Mouse (Mus musculus) heart, adult 2 months (tissue): Measurements from ENCODE around the gene Mllt1. TPM values are rescaled to one million over a fixed set of nuclear protein-coding genes. Genes with fewer than 3 reads are reported as not detected.

Experiments
- DNase-seq, 2 experiments: peaks; one replicate each; pipeline ENCODE4 v3.0.0; 2021
- H3K27ac ChIP-seq: fragments of 200-600 bp; 2 replicates; pipeline ENCODE4 v1.8.1; 2022
- H3K27me3 ChIP-seq: fragments of 200-500 bp; 2 replicates; pipeline ENCODE4 v1.6.1; 2012; ENCODE audit warnings: mild to moderate bottlenecking, low read length, inconsistent platforms, mixed read lengths; ENCODE audit not compliant: control insufficient read depth, insufficient read depth
- H3K36me3 ChIP-seq: fragments of 200-500 bp; 2 replicates; pipeline ENCODE4 v1.6.1; 2012; ENCODE audit warnings: low read length, inconsistent platforms; ENCODE audit not compliant: control insufficient read depth, insufficient read depth
- H3K4me1 ChIP-seq: fragments of 200-500 bp; 2 replicates; pipeline ENCODE4 v1.6.1; 2011; ENCODE audit warnings: low read length; ENCODE audit not compliant: control insufficient read depth, insufficient read depth
- H3K4me3 ChIP-seq: fragments of 200-600 bp; 2 replicates; pipeline ENCODE4 v1.8.1; 2022
- H3K79me2 ChIP-seq: fragments of 200-500 bp; replicated peaks from 2 replicates; pipeline ENCODE4 v1.6.1; 2012; ENCODE audit warnings: mild to moderate bottlenecking, inconsistent platforms, low read length, moderate library complexity, mixed read lengths; ENCODE audit not compliant: control insufficient read depth, insufficient read depth
- H3K9ac ChIP-seq: fragments of 200-500 bp; 2 replicates; pipeline ENCODE4 v1.6.1; 2012; ENCODE audit warnings: low read depth, mild to moderate bottlenecking, control low read depth, inconsistent platforms, low read length, mixed read lengths
- CTCF ChIP-seq: fragments of 200-600 bp; IDR thresholded peaks from 2 replicates; pipeline ENCODE4 v1.8.1; 2022; ENCODE audit warnings: antibody characterized with exemption, mild to moderate bottlenecking, moderate library complexity
- EP300 ChIP-seq: fragments of 200-500 bp; IDR thresholded peaks from 2 replicates; pipeline ENCODE4 v1.6.1; 2011; ENCODE audit warnings: low read depth, low read length, control low read depth; ENCODE audit not compliant: insufficient read depth
- POLR2A ChIP-seq: fragments of 200-500 bp; IDR thresholded peaks from 2 replicates; pipeline ENCODE4 v1.6.1; 2011; ENCODE audit warnings: mild to moderate bottlenecking, low read depth, low read length, control low read depth; ENCODE audit not compliant: insufficient read depth
- WGBS: fragments of 180-500 bp; shearing (Covaris S2); methylation state at CpG from one replicate; pipeline ENCODE4 v1.1.7; 2018; 5-methylcytosine and 5-hydroxymethylcytosine counted together
- intact Hi-C: fragments of 180-260 bp; cut with DNase I; formaldehyde crosslinking; loops from one replicate; pipeline ENCODE4 v1.15.1; 2025
- polyA plus RNA-seq: library from polyadenylated mRNA; depleted of rRNA; stranded (reverse); fragments of >200 nt; gene quantifications from 2 replicates; pipeline ENCODE4 v1.2.3, GENCODE M21; 2012
- total RNA-seq, 2 experiments: library from RNA; stranded (reverse); gene quantifications; 2 replicates each; pipeline ENCODE4 v1.2.3; 2021

Mllt1 gene
- total and polyA plus RNA-seq, 3 experiments = 25.3 to 27.2 (median 27.2) TPM

DNA sequence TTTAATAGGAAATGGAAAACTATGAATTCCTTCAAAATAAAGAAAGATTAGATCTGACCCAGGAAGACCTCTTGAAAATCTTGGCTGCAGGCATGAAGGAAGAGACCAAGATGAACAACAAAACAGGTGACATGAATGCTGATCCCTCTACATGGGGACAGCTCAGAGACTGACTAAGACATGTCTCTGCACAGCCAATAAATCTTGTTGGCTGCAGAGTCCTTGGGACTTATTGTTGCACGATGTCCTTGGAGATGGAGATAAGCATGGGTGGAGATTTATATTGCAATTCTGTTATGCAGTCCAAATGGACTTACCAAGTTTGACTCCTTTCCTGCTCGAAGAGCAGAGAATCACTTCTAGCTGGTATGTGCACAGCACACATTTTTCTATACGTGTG, 34.1 kb upstream of the Mllt1 start:
- DNase-seq = no peak
- Histone ChIP-seq H3K27ac (no peak overlapping the region), H3K36me3 (no peaks in the 10 kb centered on the region), H3K4me3 (no peak overlapping the region), H3K27me3 (no peaks in the 10 kb centered on the region), H3K9ac (no peak overlapping the region), H3K4me1 (no peaks in the 10 kb centered on the region), H3K79me2 (no peaks in the 10 kb centered on the region)
- intact Hi-C loops = no loop called here
- 38% methylated on average over 3 of the region's 3 CpGs for WGBS
- no peak for TF ChIP-seq CTCF
- TF ChIP-seq POLR2A = no peak

DNA sequence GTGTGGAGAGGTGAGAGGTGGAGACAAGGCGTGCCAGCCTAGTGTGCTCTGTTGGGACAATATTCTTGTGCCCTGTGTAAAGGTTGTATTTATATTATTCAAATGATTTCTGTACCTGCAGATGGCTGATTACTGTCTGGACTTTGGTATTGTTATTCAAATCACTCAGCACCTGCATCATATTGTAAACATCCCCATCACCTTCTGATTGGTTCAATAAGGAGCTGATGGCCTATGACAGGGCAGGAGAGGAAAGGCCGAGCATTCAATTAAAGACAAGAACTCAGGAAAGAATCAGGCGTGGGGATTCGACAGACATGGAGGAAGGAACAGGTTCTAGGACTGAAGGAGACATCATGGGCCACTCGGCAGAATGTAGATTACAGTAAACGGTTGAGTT, 28.4 kb upstream of the Mllt1 start:
- H3K4me3 ChIP-seq = no peak overlapping the region
- intact Hi-C loops = no loop called here
- no peaks in the 10 kb centered on the region for H3K4me1 ChIP-seq
- peaks cover 2% of the 10 kb centered on the region; the same call in 1 of the 2 replicates for H3K27me3 ChIP-seq
- DNase-seq = no peak
- H3K79me2 ChIP-seq = no peaks in the 10 kb centered on the region
- no peak overlapping the region for H3K9ac ChIP-seq
- WGBS = 82% methylated on average over 6 of the region's 6 CpGs
- H3K27ac ChIP-seq = no peak overlapping the region
- H3K36me3 ChIP-seq = no peaks in the 10 kb centered on the region
- no peak for TF ChIP-seq CTCF
- no peak for TF ChIP-seq POLR2A
- no peak for TF ChIP-seq EP300

DNA sequence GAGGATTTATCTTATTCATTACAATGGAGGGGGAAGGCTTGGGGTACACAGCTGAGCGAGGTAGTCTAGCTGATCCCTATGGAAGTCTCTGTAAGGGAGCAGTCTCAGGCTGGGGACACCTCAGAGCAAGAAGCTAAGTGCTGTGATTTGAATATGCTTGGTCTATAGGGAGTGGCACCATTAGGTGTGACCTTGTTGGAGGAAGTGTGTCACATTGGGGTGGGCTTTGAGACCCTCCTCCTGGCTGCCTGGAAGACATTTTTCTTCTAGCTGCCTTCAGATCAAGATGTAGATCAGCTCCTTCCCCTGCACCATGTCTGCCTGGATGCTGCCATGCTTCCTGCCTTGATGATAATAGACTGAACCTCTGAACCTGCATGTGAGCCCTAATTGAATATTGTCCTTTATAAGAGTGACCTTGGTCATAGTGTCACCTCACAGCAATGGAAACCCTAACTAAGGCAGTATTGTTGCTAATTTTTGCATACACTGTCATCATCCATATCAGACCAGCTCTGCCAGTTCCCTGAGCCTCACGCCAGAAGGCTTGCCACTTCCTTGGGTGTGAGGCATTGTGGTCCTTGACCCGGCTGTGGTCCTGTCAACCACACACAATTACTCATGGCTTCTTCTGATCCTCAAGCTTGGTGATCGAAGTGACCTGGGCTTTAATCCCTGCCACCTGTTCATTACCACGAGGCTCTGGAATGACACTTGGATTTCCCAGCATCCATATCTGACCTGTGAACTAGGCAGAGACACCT, 27.6 kb upstream of the Mllt1 start:
- no peaks in the 10 kb centered on the region for H3K36me3 ChIP-seq
- TF ChIP-seq CTCF (no peak), EP300 (no peak), POLR2A (no peak)
- 73% methylated on average over 5 of the region's 5 CpGs for WGBS
- H3K4me1 ChIP-seq = no peaks in the 10 kb centered on the region
- H3K4me3 ChIP-seq = no peak overlapping the region
- H3K79me2 ChIP-seq = no peaks in the 10 kb centered on the region
- no peak overlapping the region for H3K27ac ChIP-seq
- H3K27me3 ChIP-seq = peaks cover 2% of the 10 kb centered on the region; the same call in 1 of the 2 replicates
- intact Hi-C loops = no loop called here
- H3K9ac ChIP-seq = no peak overlapping the region
- no peak for DNase-seq

DNA sequence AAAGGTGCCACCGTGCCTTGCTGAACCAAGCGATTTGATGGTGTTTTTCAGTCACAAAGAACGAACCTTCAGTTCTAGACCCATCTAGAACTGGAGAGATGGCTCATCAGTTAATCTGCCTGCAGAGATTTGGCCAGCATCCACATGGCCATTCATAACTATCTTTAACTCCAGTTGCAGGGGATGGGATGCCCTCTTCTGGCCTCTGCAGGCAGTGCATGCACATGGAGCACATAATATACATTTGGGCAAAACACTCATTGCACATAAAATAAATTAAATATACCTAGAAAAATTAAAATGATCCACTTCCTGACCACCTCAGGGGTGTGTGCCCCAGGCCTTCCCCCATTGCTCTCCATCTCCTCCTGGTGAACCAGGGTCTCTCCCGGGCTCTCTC, 26.7 kb upstream of the Mllt1 start:
- no peaks in the 10 kb centered on the region for H3K36me3 ChIP-seq
- no peaks in the 10 kb centered on the region for H3K4me1 ChIP-seq
- DNase-seq = no peak
- intact Hi-C loops = no loop called here
- H3K79me2 ChIP-seq = no peaks in the 10 kb centered on the region
- 94% methylated on average over 4 of the region's 4 CpGs for WGBS
- TF ChIP-seq CTCF (0 out of 2 replicates have a peak, but pooled peaks have one; percentile 12), POLR2A (no peak)
- H3K4me3 ChIP-seq = no peak overlapping the region
- H3K27ac ChIP-seq = no peak overlapping the region
- no peak overlapping the region for H3K9ac ChIP-seq
- H3K27me3 ChIP-seq = peaks cover 2% of the 10 kb centered on the region; the same call in 1 of the 2 replicates

DNA sequence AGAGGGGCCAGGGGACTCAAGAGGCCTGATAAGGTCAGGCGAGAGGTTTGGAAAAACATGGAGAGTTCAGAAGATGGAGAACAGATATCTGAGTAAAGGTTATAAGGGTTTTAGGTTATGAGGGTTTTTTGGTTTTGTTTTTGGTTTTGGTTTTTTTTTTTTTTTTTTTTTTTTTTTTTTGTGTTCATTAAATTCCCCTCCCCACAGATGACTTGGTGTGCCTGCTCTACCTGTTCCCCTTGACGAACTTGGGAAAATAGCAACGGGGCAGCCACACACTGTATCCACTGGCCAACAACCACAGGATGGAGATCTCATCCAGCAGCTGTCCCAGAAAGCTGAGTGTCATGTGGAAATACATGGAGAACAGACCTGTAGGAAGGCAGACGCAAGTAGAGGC, 23.5 kb upstream of the Mllt1 start:
- WGBS = 68% methylated on average over 4 of the region's 4 CpGs

DNA sequence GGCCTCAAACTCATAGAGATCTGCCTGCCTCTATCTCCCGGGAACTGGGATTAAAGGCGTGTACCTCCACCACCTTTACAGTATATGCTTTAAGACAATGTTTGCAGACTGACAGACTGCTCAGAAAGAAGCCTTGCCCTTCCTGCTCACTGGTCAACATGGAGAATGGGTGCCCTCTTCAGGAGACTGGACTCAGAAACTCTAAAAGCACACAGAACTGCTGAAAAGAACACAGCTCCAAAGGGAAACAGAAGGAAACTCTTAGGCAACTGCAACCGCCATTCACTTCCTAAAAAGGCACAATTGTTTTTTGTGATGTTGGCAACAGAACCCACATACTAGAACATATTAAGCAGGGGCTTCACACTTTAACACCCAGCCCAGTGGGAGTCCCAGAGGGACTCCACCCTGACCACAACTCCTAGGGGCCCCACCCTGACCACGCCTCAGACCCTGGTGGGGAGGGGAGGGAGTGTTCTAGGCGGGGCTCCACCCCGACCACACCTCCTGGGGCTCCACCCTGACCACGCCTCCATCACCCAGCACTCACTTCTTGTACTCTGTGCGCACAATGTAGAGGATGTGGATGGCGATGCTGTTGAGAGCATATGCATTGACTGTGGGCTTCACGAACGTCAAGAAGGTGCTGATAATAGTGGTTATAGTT, 22.7 kb upstream of the Mllt1 start:
- Histone ChIP-seq H3K27me3 (peaks cover 2% of the 10 kb centered on the region; the same call in 1 of the 2 replicates), H3K9ac (no peak overlapping the region), H3K4me3 (no peak overlapping the region), H3K36me3 (no peaks in the 10 kb centered on the region), H3K4me1 (no peaks in the 10 kb centered on the region), H3K79me2 (no peaks in the 10 kb centered on the region), H3K27ac (no peak overlapping the region)
- intact Hi-C loops = no loop called here
- WGBS = 20% methylated on average over 11 of the region's 11 CpGs
- DNase-seq = peak in 1 of 2 experiments; percentile 37
- TF ChIP-seq EP300 (no peak), CTCF (peak; percentile 27)

More for the DNA sequence above, 23.5 kb upstream of the Mllt1 start:
- TF ChIP-seq EP300 = no peak
- TF ChIP-seq POLR2A = no peak
- no peak for TF ChIP-seq CTCF
- intact Hi-C loops = no loop called here
- Histone ChIP-seq H3K4me1 (no peaks in the 10 kb centered on the region), H3K27ac (no peak overlapping the region), H3K27me3 (peaks cover 2% of the 10 kb centered on the region; the same call in 1 of the 2 replicates), H3K36me3 (no peaks in the 10 kb centered on the region), H3K79me2 (no peaks in the 10 kb centered on the region), H3K4me3 (no peak overlapping the region), H3K9ac (no peak overlapping the region)
- DNase-seq = no peak
